Mouse (Mus musculus): ENCODE measurements around the gene Bcl11b.

Gene Bcl11b

GRCm38 (mm10) chr12:107936406-107936805 lies 67.0 kb downstream of the Bcl11b start:
- DNase-seq (ENCODE audit: low read depth, low spot score) = no peak

GRCm38 (mm10) chr12:107934831-107935437 lies 68.5 kb downstream of the Bcl11b start:
- peak; percentile 47 for DNase-seq (ENCODE audit: low read depth, low spot score)

GRCm38 (mm10) chr12:107932140-107932539 lies 71.3 kb downstream of the Bcl11b start:
- DNase-seq (ENCODE audit: low read depth, low spot score) = no peak

GRCm38 (mm10) chr12:107931476-107931875 lies 71.9 kb downstream of the Bcl11b start:
- DNase-seq (ENCODE audit: low read depth, low spot score) = no peak

- DNase-seq (ENCODE audit: low read depth, low spot score) = no peak
Observed at GRCm38 (mm10) chr12:107930611-107931350, 72.6 kb downstream of the Bcl11b start.

GRCm38 (mm10) chr12:107928905-107929304 lies 74.5 kb downstream of the Bcl11b start:
- DNase-seq (ENCODE audit: low read depth, low spot score) = no peak

- no peak for DNase-seq (ENCODE audit: low read depth, low spot score)
Observed at GRCm38 (mm10) chr12:107928464-107928901, 74.9 kb downstream of the Bcl11b start.

- no peak for DNase-seq (ENCODE audit: low read depth, low spot score)
Observed at GRCm38 (mm10) chr12:107927961-107928431, 75.4 kb downstream of the Bcl11b start.

- no peak for DNase-seq (ENCODE audit: low read depth, low spot score)
Observed at GRCm38 (mm10) chr12:107926074-107926855, 77.1 kb downstream of the Bcl11b start.

GRCm38 (mm10) chr12:107924696-107925095 lies 78.7 kb downstream of the Bcl11b start:
- DNase-seq (ENCODE audit: low read depth, low spot score) = no peak

GRCm38 (mm10) chr12:107923963-107924362 lies 79.4 kb downstream of the Bcl11b start:
- DNase-seq (ENCODE audit: low read depth, low spot score) = no peak

- DNase-seq (ENCODE audit: low read depth, low spot score) = no peak
Observed at GRCm38 (mm10) chr12:107922180-107922579, 81.2 kb downstream of the Bcl11b start.

GRCm38 (mm10) chr12:107921566-107921965 lies 81.8 kb downstream of the Bcl11b start:
- no peak for DNase-seq (ENCODE audit: low read depth, low spot score)

GRCm38 (mm10) chr12:107921154-107921553 lies 82.2 kb downstream of the Bcl11b start:
- no peak for DNase-seq (ENCODE audit: low read depth, low spot score)

- no peak for DNase-seq (ENCODE audit: low read depth, low spot score)
Observed at GRCm38 (mm10) chr12:107920716-107921115, 82.7 kb downstream of the Bcl11b start.

- DNase-seq (ENCODE audit: low read depth, low spot score) = no peak
Observed at GRCm38 (mm10) chr12:107920076-107920475, 83.3 kb downstream of the Bcl11b start.

- no peak for DNase-seq (ENCODE audit: low read depth, low spot score)
Observed at GRCm38 (mm10) chr12:107918779-107919178, 84.6 kb downstream of the Bcl11b start.

GRCm38 (mm10) chr12:107916008-107916407 lies 87.4 kb downstream of the Bcl11b start:
- DNase-seq (ENCODE audit: low read depth, low spot score) = peak; percentile 25

GRCm38 (mm10) chr12:107915396-107915795 lies 88.0 kb downstream of the Bcl11b start:
- peak; percentile 75 for DNase-seq (ENCODE audit: low read depth, low spot score)

- peak; percentile 8 for DNase-seq (ENCODE audit: low read depth, low spot score)
Observed at GRCm38 (mm10) chr12:107908826-107909225, 94.6 kb downstream of the Bcl11b start.

GRCm38 (mm10) chr12:107905333-107905732 lies 98.1 kb downstream of the Bcl11b start:
- peak; percentile 43 for DNase-seq (ENCODE audit: low read depth, low spot score)

- peak; percentile 54 for DNase-seq (ENCODE audit: low read depth, low spot score)
Observed at GRCm38 (mm10) chr12:107904457-107904856, 98.9 kb downstream of the Bcl11b start.
